Mouse (Mus musculus): ENCODE data around the gene Dst.

Gene Dst

DNA sequence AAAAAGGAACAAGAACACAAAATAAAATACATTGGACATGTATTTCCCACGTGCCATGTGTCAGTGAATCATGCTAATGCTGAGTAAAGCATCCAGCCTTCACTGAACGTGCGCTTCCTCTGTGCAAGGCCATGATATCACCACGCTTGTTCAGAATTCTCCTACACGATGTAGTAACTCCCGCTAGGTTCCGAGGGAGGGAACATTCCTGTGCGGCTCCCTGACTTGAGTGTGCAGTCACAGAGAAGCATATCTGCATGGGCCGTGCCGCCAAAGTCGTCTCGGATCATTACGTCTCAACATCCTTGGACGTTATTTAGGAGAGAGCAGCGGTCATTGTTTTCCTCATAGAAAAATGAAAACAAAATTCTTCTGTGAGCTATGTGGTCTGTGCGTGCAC is 224.8 kb downstream of the Dst start:
- DNase-seq (ENCODE audit: low read depth), result no peak

DNA sequence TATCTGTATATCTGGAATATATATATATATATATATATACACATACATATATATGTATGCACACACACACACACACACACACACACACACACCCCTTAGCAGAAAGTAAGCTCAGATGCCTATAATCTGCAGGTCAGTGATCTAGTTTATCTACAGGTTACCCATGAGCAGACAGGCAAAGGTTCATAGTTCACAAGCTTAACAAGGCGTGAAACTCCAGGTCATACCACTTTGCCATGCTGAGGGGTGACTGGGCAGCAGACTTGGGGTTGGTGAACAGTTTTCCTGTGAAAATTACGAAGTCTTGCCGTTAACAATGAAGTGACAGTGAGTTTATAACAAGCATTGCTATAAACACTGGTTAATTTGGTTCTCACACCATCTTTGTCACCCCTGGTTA is 227.5 kb downstream of the Dst start:
- no peak for DNase-seq (ENCODE audit: low read depth)

DNA sequence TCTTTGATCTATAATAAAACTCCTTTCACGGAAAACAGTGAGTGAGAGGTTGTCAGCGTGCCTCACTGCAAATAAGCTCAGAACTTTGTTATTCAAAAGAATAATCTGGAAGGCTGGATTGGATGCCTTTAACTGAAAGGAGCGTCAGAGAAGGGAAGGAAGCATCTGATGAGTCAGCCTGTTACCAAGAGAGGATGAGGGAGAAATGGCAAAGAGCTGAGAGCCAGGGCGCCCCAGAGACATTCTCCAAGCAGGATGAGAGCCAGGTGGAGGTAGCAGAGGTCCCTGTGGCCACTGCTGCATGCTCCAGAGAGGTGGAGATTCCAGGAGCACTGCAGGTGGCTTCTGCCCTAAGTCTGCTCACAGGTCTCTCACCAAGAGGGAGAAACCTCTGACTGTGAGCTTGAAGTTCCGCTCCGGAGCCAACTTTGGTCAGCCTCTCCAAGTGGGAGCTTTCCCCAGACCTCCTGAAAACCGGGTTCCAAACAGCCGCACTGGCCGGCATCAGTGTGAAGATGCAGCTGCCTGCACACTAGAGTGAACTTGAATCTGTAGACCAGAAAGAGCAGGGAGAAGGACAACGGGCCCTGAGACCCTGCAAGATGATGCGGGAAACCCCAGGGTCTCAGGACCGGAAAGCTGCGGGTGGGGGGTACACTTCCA is 231.3 kb downstream of the Dst start:
- DNase-seq (ENCODE audit: low read depth), result no peak

- DNase-seq (ENCODE audit: low read depth), result no peak
Measured at GRCm38 (mm10) chr1:34139871-34140471, 231.9 kb downstream of the Dst start.

GRCm38 (mm10) chr1:34140686-34141085 is 232.7 kb downstream of the Dst start:
- DNase-seq (ENCODE audit: low read depth), result no peak

DNA sequence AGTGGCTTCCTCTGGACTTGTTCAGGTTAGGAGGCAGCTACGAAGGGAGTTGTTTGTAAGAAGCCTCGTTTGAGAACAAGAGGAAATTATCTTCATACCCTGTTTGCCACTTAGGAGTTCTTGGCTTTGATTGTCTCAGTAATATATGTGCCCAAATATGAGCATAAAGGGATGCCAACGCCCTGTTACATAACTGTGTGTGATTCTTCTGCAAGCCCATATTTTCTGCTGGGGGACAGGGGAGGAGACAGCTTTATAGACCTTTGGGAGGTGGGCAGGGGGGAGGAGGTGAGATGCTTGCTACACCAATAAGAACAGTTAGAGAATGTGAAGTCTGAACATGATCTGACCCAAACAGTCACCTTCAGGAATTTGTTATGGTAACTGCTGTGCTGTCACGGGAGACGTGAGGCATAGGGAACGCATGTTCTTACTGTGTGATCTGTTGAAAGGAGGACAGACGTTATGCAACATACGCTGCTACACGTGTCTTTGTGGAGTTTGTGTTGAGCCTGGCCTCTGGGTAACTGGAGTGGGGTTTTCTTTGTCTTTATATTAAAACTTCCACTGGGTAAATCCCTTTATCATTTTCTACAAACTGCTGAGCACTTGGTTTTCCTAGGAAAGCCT is 235.0 kb downstream of the Dst start:
- DNase-seq (ENCODE audit: low read depth), result no peak

DNA sequence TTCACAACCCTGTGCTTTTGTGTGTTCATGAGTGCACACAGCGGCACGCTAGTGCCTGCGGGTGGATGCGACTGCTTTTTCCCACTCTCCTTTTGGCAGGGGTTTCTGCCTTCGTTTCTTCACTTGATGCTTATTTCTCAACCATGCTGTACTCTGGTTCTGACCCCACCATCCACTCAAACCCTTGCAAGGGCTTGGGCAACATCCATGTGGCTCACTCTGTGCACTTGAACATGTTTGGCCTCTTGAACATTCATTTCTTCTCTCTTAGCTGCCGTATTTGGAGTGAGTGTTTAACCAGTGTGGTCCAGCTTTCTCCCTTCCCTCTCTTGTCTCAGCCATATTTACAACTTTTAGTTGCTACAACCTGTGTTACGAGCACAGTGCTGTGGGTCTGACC is 236.8 kb downstream of the Dst start:
- no peak for DNase-seq (ENCODE audit: low read depth)

GRCm38 (mm10) chr1:34148039-34148438 is 240.0 kb downstream of the Dst start:
- no peak for DNase-seq (ENCODE audit: low read depth)

DNA sequence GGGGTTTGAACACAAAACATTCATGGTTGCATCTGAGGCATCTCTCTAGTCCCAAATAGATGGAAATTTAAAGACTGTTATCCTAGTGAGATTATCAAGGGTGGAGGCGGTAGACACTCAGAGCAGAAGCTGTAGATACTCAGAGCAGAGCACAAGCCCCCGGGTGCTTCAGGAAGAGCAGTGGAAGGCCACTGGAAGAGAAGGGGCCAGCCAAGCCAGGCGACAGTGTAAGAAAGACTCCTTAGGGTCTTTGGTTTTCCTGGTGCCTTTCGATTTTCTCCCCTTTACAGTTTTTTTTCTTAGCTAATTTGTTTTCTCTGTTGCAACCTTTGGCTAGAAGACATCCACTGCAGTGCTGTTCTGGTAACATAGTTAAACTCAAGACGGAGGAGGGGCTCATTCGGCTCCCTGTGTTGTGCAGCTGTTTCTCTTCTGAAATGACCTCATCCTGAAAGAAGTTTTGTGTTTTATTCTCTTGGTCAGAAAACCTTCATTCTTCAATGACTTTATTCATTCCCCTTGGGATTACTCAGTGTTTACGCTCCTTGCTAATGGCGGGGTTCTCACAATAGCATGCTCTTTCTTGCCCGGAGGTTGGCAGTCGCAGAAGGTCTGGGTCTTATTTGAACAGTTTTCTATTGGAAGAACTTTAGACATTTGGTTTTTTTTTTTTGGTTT is 242.5 kb downstream of the Dst start:
- no peak for DNase-seq (ENCODE audit: low read depth)

- no peak for DNase-seq (ENCODE audit: low read depth)
Measured at GRCm38 (mm10) chr1:34152683-34153082, 244.7 kb downstream of the Dst start.

DNA sequence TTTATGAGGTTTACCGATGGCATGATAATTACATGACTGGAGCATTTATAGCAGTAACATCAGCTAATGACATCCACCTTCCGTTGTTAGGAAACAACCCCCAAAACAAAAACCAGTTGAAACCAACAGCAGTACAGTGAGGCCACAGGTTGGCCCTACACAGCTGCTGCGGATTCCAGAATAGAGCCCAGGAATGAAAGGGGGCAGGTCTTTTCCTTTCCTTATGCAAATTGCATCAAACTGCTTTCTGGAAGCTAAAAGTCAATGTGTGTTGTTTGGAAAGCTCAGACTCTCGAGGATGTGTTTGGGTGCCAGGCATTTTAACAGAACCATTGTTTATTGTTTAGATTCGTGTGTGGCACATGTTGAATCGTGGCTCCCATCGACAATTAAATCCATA is 248.0 kb downstream of the Dst start:
- no peak for DNase-seq (ENCODE audit: low read depth)

GRCm38 (mm10) chr1:34157702-34158101 is 249.7 kb downstream of the Dst start:
- no peak for DNase-seq (ENCODE audit: low read depth)

DNA sequence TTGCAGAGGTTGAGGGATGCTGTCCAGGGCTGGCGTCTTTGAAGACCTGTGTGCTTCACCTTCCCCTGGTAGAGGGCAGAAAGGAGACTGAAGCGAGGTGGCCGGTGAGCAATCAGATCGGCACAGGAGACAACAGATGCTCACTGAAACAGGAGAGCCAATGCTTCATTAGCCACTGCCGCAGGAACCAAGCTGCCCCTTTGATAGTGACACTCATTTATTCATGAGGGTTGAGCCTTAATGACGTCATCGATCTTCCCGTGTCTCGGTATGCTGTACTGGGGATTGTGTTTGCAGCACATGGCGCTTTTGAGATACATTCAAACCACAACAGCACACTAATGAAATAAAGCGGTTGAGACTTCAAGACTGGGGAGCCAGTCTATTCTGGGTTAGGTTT is 250.8 kb downstream of the Dst start:
- DNase-seq (ENCODE audit: low read depth), result no peak

- no peak for DNase-seq (ENCODE audit: low read depth)
Measured at GRCm38 (mm10) chr1:34159898-34160297, 251.9 kb downstream of the Dst start.

DNA sequence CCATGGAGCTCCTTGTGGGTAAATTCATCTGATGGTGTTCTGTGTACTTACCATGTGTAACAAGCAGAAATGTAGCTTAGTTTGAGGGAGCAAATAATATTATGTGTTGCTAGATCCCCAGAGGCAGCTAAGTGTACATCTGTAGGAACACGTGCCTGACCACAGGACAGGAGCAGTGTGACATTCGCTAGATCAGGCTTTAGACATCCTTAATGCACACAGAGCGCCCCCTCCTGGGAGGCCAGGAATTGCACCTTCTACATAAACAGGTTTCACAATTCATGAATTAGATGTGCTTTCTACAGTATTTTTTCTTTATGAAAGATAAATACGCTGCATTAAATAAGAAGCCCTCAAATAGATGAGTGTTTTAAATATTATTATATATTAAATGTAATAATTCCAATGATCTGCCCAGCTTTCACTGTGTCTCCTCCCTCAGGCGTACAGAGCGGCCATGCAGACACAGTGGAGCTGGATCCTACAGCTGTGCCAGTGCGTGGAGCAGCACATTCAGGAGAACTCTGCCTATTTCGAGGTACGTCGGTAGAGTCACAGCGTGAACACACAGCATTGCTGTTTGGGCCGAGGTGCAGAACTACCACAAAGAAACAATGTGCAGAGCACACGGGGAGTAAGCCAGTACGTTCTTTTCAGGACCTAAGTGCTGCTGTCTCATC is 256.7 kb downstream of the Dst start:
- peak; percentile 66 for DNase-seq (ENCODE audit: low read depth)

DNA sequence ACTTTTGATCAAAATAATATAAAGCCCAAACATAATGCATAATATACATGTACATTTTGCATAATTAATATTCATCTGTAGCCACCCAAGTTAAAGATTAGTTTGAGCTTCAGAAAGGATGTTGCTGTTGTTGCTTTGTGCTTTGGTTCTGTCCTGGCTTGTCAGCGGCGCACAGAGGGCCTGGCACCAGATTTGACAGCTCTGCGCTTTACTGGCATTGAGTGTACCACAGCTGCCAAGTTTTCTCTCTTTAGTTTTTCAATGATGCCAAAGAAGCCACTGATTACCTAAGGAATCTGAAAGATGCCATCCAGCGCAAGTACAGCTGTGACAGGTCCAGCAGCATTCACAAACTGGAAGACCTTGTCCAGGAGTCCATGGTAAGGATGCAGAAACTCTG is 257.9 kb downstream of the Dst start:
- no peak for DNase-seq (ENCODE audit: low read depth)

GRCm38 (mm10) chr1:34167151-34168057 is 259.4 kb downstream of the Dst start:
- DNase-seq (ENCODE audit: low read depth), result no peak

DNA sequence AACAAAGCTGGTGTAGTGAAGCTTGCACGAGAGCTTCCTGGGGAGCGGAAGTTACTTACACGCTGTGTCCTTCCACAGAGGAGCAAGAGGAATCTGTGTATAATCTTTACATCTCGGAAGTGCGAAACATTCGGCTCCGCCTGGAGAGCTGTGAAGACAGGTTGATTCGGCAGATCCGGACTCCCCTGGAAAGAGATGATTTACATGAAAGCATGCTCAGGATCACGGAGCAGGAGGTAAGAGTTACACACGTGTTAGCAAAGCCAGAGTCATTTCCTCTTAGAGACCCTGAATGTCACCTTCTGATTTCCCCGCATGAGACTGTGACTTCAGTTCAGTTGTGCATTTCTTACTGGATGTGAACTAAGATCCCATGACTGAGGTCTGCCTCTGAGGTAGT is 261.1 kb downstream of the Dst start:
- DNase-seq (ENCODE audit: low read depth), result no peak

GRCm38 (mm10) chr1:34174517-34174916 is 266.5 kb downstream of the Dst start:
- no peak for DNase-seq (ENCODE audit: low read depth)

DNA sequence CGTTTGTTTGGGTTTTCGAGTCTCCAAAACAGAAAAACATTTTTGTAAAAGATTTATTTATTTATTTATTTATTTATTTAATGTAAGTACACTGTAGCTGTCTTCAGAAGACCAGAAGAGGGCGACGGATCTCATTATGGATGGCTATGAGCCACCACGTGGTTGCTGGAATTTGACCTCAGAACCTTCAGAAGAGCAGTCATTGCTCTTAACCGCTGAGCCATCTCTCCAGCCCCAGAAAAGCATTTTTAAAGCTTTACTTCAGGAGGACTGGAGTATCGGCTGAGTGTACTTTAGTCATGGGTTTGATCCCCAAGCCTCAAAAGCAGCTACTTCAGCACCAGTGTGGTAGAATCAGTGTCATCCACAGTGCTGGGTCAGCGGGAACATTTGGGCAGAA is 266.9 kb downstream of the Dst start:
- no peak for DNase-seq (ENCODE audit: low read depth)

GRCm38 (mm10) chr1:34178022-34178727 is 270.1 kb downstream of the Dst start:
- DNase-seq (ENCODE audit: low read depth), result peak; percentile 15
